Mouse (Mus musculus): ENCODE measurements at regions not wholly inside any gene's neighbourhood (a gene's known extent, or its start where the extent isn't known, plus 50 kb on each side); places are given as distances from the start of the nearest gene placed in this dataset.

GRCm38 (mm10) chr1:137760797-137761196 lies 414.7 kb downstream of the Ptprc start:
- TF ChIP-seq POLR2A (IDR thresholded peaks at IDR 0.05; ENCODE audit: control insufficient read depth, extremely low read depth, insufficient read depth, low read length, poor library complexity) (no peak), CTCF (IDR thresholded peaks at IDR 0.05; ENCODE audit: borderline replicate concordance, control insufficient read depth, extremely low read depth, insufficient read depth, low read length, poor library complexity) (no peak)

All from thymus, adult 2 months (tissue).